Mouse (Mus musculus) kidney, postnatal 0 days (tissue): ENCODE results near the gene Csrnp3. TPM values are rescaled to one million over a fixed set of nuclear protein-coding genes. Genes with fewer than 3 reads are reported as not detected.

Experiments
- ATAC-seq: fragments of 200-750 bp; cut with Nextera tagmentation; replicated peaks from 2 replicates; pipeline ENCODE4 v1.8.0; 2017; ENCODE audit warnings: low read depth, moderate number of reproducible peaks, moderate TSS enrichment, moderate library complexity; ENCODE audit not compliant: low FRiP score
- DNase-seq: peaks from one replicate; pipeline ENCODE4 v3.0.0-alpha.2; 2016; ENCODE audit warnings: low spot score
- H3K27ac ChIP-seq: fragments of 300-500 bp; sonication (generic); 2 replicates; pipeline ENCODE4 v1.5.1; 2014; ENCODE audit warnings: mild to moderate bottlenecking
- H3K27me3 ChIP-seq: fragments of 300-500 bp; sonication (generic); 2 replicates; pipeline ENCODE4 v1.6.1; 2014; ENCODE audit warnings: low read length, mixed read lengths; ENCODE audit not compliant: insufficient read depth
- H3K36me3 ChIP-seq: fragments of 300-500 bp; sonication (generic); 2 replicates; pipeline ENCODE4 v1.6.1; 2014; ENCODE audit warnings: low read length, mixed read lengths; ENCODE audit not compliant: insufficient read depth
- H3K4me1 ChIP-seq: fragments of 300-500 bp; sonication (generic); replicated peaks from 2 replicates; pipeline ENCODE4 v1.6.1; 2014; ENCODE audit warnings: antibody characterized with exemption, low read length, mixed read lengths; ENCODE audit not compliant: insufficient read depth
- H3K4me2 ChIP-seq: fragments of 300-500 bp; sonication (generic); 2 replicates; pipeline ENCODE4 v1.6.1; 2014; ENCODE audit warnings: mild to moderate bottlenecking, low read length, moderate library complexity, mixed read lengths
- H3K4me3 ChIP-seq: fragments of 300-500 bp; sonication (generic); replicated peaks from 2 replicates; pipeline ENCODE4 v1.5.1; 2014; ENCODE audit warnings: low read depth, low read length
- H3K9ac ChIP-seq: fragments of 300-500 bp; sonication (generic); 2 replicates; pipeline ENCODE4 v1.6.1; 2014; ENCODE audit warnings: low read depth, low read length
- H3K9me3 ChIP-seq: fragments of 300-500 bp; sonication (generic); replicated peaks from 2 replicates; pipeline ENCODE4 v1.6.1; 2016; ENCODE audit warnings: low read length, inconsistent platforms, mixed read lengths
- CTCF ChIP-seq: IDR thresholded peaks from 2 replicates; pipeline ENCODE4 v1.5.1; 2016; ENCODE audit warnings: antibody characterized with exemption, low read depth, mild to moderate bottlenecking, moderate library complexity
- WGBS: fragments of 180-500 bp; shearing (Covaris S2); extraction: QIAGEN DNeasy Blood & Tissue Kit; methylation state at CpG from one replicate; pipeline ENCODE4 v1.1.7; 2014; 5-methylcytosine and 5-hydroxymethylcytosine counted together
- polyA plus RNA-seq: library from polyadenylated mRNA; unstranded; fragments of >200 nt; fragmentation: Nextera tagmentation; extraction: Ambion mirVana; gene quantifications from 2 replicates; pipeline ENCODE4 v1.2.1, GENCODE M21; 2015

Csrnp3 gene
- polyA plus RNA-seq, 1 experiment from 2014 or later, result 1.5 TPM

- WGBS, result 92% methylated on average over 2 of the region's 2 CpGs
- Histone ChIP-seq H3K4me1 (no peaks in the 10 kb centered on the region), H3K36me3 (no peaks in the 10 kb centered on the region), H3K9ac (no peak overlapping the region), H3K27me3 (no peaks in the 10 kb centered on the region), H3K4me3 (no peak overlapping the region), H3K27ac (no peak overlapping the region), H3K9me3 (no peaks in the 10 kb centered on the region), H3K4me2 (no peak overlapping the region)
- ATAC-seq, result no peak
- no peak for DNase-seq
- no peak for TF ChIP-seq CTCF
Observed at GRCm38 (mm10) chr2:65826314-65826713, 19.3 kb upstream of the Csrnp3 start.

DNA sequence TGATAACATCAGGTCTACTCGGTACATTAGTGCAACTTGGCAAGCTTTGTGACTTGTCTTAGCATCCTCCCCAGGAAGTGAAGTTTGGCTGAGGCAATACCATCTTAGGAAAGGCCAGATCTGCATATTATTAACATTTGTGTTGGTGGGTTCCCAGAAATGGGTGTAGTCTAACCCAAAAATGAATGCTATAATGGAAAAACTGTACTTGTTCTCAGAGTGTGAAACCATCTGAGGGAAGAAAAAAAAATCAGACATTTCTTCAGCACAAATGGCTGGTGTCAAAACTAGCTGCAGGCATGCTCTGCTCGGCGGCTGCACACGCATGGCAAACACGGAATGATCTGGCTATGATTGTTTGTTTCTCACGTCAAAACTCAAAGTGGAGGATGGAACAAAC, 18.8 kb upstream of the Csrnp3 start:
- DNase-seq (no peak), ATAC-seq (no peak)
- H3K4me2 ChIP-seq, result no peak overlapping the region
- no peak overlapping the region for H3K9ac ChIP-seq
- WGBS, result 76% methylated on average over 6 of the region's 6 CpGs
- TF ChIP-seq CTCF, result no peak
- H3K36me3 ChIP-seq, result no peaks in the 10 kb centered on the region
- no peaks in the 10 kb centered on the region for H3K9me3 ChIP-seq
- no peak overlapping the region for H3K27ac ChIP-seq
- H3K4me3 ChIP-seq, result no peak overlapping the region
- no peaks in the 10 kb centered on the region for H3K4me1 ChIP-seq
- no peaks in the 10 kb centered on the region for H3K27me3 ChIP-seq

DNA sequence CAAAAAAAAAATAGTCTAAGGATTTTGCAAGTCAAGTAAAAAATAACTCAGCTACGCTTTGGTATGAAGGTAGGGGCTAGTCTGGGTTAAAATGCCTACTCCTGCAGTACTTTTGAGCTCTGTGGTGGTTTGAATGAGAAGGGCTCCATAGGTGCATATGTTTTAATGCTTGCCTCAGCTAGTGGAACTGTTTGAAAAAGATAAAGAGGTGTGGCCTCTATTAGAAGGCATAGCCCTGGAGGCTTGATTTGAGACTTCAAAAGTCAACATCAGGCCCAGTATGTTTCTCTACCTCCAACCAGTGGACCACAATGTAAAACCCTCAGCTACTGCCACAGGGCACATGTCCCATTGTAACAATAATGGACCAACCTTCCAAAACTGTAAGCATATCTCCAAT, 16.9 kb upstream of the Csrnp3 start:
- DNase-seq (no peak), ATAC-seq (no peak)
- Histone ChIP-seq H3K36me3 (no peaks in the 10 kb centered on the region), H3K4me1 (no peaks in the 10 kb centered on the region), H3K4me3 (no peak overlapping the region), H3K4me2 (no peak overlapping the region), H3K27me3 (no peaks in the 10 kb centered on the region), H3K9me3 (no peaks in the 10 kb centered on the region), H3K27ac (no peak overlapping the region), H3K9ac (no peak overlapping the region)
- no peak for TF ChIP-seq CTCF
- 100% methylated on average over 1 of the region's 1 CpGs for WGBS

DNA sequence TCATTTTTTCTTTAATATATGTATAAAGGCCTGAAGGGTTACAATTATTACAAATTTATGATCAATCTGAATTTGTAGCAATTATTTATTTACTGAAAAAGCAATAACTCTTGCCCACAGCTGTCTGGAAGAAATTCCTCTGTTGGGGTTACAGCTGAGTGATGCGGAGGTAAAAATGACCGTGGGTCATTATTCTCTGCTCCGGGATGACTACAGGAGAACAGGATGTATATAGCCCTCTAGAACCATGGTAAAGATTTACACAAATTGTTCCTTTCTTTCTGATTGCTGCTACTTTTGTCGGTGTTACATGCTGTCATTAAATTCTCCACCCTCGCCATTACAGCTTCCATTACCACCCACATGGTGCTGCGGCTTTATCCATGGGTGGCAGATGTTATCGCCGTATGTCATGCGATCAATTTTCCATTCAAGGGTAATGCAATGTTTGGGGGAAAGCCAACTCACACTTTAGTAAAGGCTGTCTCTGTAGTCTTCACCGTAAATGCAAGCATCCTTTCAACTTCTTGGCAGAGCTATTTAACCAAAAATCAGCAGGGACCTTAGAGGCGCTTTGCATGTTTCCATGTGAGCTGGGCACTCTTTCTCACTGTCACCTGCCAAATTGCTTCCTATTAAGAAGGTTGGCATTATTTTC, 12.7 kb upstream of the Csrnp3 start:
- Histone ChIP-seq H3K27ac (no peak overlapping the region), H3K9ac (no peak overlapping the region), H3K4me2 (no peak overlapping the region), H3K4me3 (no peak overlapping the region), H3K27me3 (no peaks in the 10 kb centered on the region), H3K36me3 (no peaks in the 10 kb centered on the region), H3K4me1 (no peaks in the 10 kb centered on the region), H3K9me3 (no peaks in the 10 kb centered on the region)
- no peak for ATAC-seq
- WGBS, result 79% methylated on average over 11 of the region's 11 CpGs
- DNase-seq, result no peak
- TF ChIP-seq CTCF, result no peak

DNA sequence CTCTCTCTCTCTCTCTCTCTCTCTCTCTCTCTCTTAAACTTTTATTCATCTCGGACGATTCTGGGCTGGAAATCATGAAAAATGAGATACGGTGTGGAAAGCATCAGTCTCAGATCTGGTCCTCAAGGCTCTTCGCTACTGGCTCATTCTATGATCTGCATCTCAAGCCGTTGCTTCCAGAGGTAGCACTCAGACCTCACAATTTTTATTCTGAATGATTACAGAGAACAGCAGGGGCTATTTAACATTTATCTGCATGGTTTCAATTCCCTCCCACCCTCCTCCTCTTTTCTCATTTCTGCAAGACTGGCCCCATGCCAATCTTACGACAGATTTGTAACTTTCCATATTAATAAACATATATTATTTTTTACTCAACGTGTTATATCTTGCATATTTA, 12.1 kb upstream of the Csrnp3 start:
- no peaks in the 10 kb centered on the region for H3K27me3 ChIP-seq
- H3K4me2 ChIP-seq, result no peak overlapping the region
- H3K27ac ChIP-seq, result no peak overlapping the region
- H3K4me3 ChIP-seq, result no peak overlapping the region
- ATAC-seq, result no peak
- no peak for TF ChIP-seq CTCF
- H3K36me3 ChIP-seq, result no peaks in the 10 kb centered on the region
- 69% methylated on average over 7 of the region's 7 CpGs for WGBS
- H3K9ac ChIP-seq, result no peak overlapping the region
- H3K9me3 ChIP-seq, result no peaks in the 10 kb centered on the region
- no peaks in the 10 kb centered on the region for H3K4me1 ChIP-seq
- DNase-seq, result no peak

DNA sequence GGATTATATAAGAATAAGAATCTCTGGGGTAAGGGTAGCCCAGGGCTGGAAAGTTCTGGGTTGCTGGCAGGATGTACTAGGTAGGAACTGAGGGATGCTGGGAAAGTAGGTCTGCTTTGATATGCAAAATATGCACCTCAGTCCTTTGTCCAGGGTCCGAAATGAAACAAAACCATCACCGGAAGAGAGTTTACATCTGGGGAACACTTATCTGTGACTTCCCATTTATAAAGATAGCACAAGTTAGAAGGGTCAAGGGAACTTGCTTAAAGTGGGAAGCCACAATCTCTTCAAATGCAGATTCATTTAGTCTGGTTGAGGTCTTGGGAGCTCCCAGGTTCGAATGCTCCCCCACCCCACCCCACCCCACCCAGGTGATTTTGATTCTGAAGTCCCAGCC, 4.0 kb upstream of the Csrnp3 start:
- no peak for TF ChIP-seq CTCF
- DNase-seq (no peak), ATAC-seq (no peak)
- H3K9ac ChIP-seq, result no peak overlapping the region
- no peaks in the 10 kb centered on the region for H3K27me3 ChIP-seq
- no peaks in the 10 kb centered on the region for H3K4me1 ChIP-seq
- no peak overlapping the region for H3K4me3 ChIP-seq
- H3K27ac ChIP-seq, result no peak overlapping the region
- no peaks in the 10 kb centered on the region for H3K9me3 ChIP-seq
- 59% methylated on average over 3 of the region's 3 CpGs for WGBS
- no peak overlapping the region for H3K4me2 ChIP-seq
- no peaks in the 10 kb centered on the region for H3K36me3 ChIP-seq

GRCm38 (mm10) chr2:65842356-65842755, 3.2 kb upstream of the Csrnp3 start:
- no peak overlapping the region for H3K4me3 ChIP-seq
- H3K27ac ChIP-seq, result no peak overlapping the region
- no peak for TF ChIP-seq CTCF
- 31% methylated on average over 3 of the region's 3 CpGs for WGBS
- no peak overlapping the region for H3K4me2 ChIP-seq
- no peaks in the 10 kb centered on the region for H3K4me1 ChIP-seq
- no peaks in the 10 kb centered on the region for H3K36me3 ChIP-seq
- DNase-seq, result no peak
- H3K9me3 ChIP-seq, result no peaks in the 10 kb centered on the region
- no peak overlapping the region for H3K9ac ChIP-seq
- H3K27me3 ChIP-seq, result no peaks in the 10 kb centered on the region
- ATAC-seq, result no peak
